Mouse (Mus musculus) stomach, embryonic 14.5 days (tissue): ENCODE measurements around the gene Bcdin3d. TPM values are rescaled to one million over a fixed set of nuclear protein-coding genes. Genes with fewer than 3 reads are reported as not detected.

Source experiments
- ATAC-seq: fragments of 200-750 bp; cut with Nextera tagmentation; 2 replicates; pipeline ENCODE4 v1.8.0; 2017; ENCODE audit warnings: low read depth, moderate TSS enrichment; ENCODE audit not compliant: insufficient number of reproducible peaks, insufficient read depth, low FRiP score
- H3K27ac ChIP-seq: fragments of 300-500 bp; sonication (generic); 2 replicates; pipeline ENCODE4 v1.5.1; 2014; ENCODE audit warnings: mild to moderate bottlenecking, low read length, moderate library complexity, mixed read lengths
- H3K27me3 ChIP-seq: fragments of 300-500 bp; sonication (generic); 2 replicates; pipeline ENCODE4 v1.6.1; 2014; ENCODE audit warnings: low read length, control low read depth, mixed read lengths; ENCODE audit not compliant: control insufficient read depth, insufficient read depth
- H3K36me3 ChIP-seq: fragments of 300-500 bp; sonication (generic); 2 replicates; pipeline ENCODE4 v1.6.1; 2014; ENCODE audit warnings: mild to moderate bottlenecking, control low read depth, low read length, moderate library complexity, mixed read lengths; ENCODE audit not compliant: control insufficient read depth, insufficient read depth
- H3K4me1 ChIP-seq: fragments of 300-500 bp; sonication (generic); 2 replicates; pipeline ENCODE4 v1.6.1; 2014; ENCODE audit warnings: low read length, control low read depth, mixed read lengths; ENCODE audit not compliant: control insufficient read depth, insufficient read depth
- H3K4me2 ChIP-seq: fragments of 300-500 bp; sonication (generic); replicated peaks from 2 replicates; pipeline ENCODE4 v1.6.1; 2014; ENCODE audit warnings: low read depth, low read length, control low read depth
- H3K4me3 ChIP-seq: fragments of 300-500 bp; sonication (generic); 2 replicates; pipeline ENCODE4 v1.5.1; 2014; ENCODE audit warnings: low read depth, low read length, control low read depth
- H3K9ac ChIP-seq: fragments of 300-500 bp; sonication (generic); replicated peaks from 2 replicates; pipeline ENCODE4 v1.6.1; 2014; ENCODE audit warnings: low read depth, mild to moderate bottlenecking, control low read depth, low read length, moderate library complexity, mixed read lengths
- H3K9me3 ChIP-seq: fragments of 300-500 bp; sonication (generic); 2 replicates; pipeline ENCODE4 v1.6.1; 2016; ENCODE audit warnings: low read depth, low read length, control low read depth; ENCODE audit not compliant: control insufficient read depth
- WGBS: fragments of 180-500 bp; shearing (Covaris S2); extraction: QIAGEN DNeasy Blood & Tissue Kit; methylation state at CpG from one replicate; pipeline ENCODE4 v1.1.7; 2014; 5-methylcytosine and 5-hydroxymethylcytosine counted together
- polyA plus RNA-seq: library from polyadenylated mRNA; unstranded; fragments of >200 nt; fragmentation: Nextera tagmentation; extraction: Ambion mirVana; gene quantifications from 2 replicates; pipeline ENCODE4 v1.2.1, GENCODE M21; 2014

The Bcdin3d gene
- 12.9 and 16.7 TPM in 2 replicates for polyA plus RNA-seq

DNA sequence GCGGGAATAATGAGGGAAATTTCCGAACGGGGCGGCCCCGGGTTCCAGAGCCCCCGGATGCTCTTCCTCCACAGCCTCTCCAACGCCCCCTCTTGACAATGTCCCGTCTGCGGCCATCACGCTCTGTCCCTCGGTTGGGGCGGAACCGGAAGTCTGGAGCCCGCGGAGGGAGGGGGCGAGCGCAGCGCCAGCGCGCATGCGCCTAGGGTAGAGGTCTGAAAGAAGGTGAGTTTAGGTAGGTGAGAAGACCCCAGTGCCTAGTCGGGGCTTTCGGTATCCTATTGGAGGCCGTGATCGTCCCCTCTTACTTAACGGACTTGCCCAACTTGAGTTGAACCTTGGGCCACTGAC is at the start of gene Bcdin3d:
Gene Bcdin3d, minus strand, starts transcription at position 155 of the 351 bp plus-strand sequence.
- Histone ChIP-seq H3K4me2 (peak within 1 kb of the TSS; percentile 83), H3K4me1 (peaks cover 5% of the 10 kb centered on the region; the same call in 1 of the 2 replicates), H3K27ac (peak within 1 kb of the TSS; percentile 94), H3K9me3 (no peaks in the 10 kb centered on the region), H3K4me3 (peak within 1 kb of the TSS; percentile 72), H3K9ac (peak within 1 kb of the TSS; percentile 76), H3K36me3 (no peaks in the 10 kb centered on the region), H3K27me3 (no peaks in the 10 kb centered on the region)
- ATAC-seq, result peak; percentile 83
- 1% methylated on average over 26 of the region's 26 CpGs for WGBS

DNA sequence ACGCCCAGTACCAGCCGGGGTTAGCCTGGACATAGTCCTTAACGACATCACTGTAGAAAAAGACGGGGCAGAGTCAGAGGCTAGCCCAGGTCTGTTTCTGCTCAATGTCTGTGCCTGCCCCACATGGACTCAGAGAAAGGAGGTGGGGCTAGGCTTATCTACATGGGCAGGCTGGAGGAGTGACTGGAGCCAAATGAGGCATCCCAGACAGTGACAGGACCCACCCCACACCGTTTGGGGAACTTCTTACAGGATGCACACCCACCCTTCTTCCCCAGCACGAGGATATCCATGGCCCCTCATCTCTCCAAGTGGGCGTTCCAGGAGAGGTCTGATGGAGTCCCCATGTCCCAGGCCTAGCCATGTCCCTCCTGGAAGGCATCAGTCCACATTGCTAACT is 45.8 kb upstream of the Bcdin3d start:
- Histone ChIP-seq H3K9me3 (no peaks in the 10 kb centered on the region), H3K9ac (no peak overlapping the region), H3K4me2 (no peak overlapping the region), H3K36me3 (no peaks in the 10 kb centered on the region), H3K4me3 (no peak overlapping the region), H3K27ac (no peak overlapping the region), H3K27me3 (no peaks in the 10 kb centered on the region), H3K4me1 (no peaks in the 10 kb centered on the region)
- ATAC-seq, result no peak
- WGBS, result 70% methylated on average over 7 of the region's 7 CpGs

DNA sequence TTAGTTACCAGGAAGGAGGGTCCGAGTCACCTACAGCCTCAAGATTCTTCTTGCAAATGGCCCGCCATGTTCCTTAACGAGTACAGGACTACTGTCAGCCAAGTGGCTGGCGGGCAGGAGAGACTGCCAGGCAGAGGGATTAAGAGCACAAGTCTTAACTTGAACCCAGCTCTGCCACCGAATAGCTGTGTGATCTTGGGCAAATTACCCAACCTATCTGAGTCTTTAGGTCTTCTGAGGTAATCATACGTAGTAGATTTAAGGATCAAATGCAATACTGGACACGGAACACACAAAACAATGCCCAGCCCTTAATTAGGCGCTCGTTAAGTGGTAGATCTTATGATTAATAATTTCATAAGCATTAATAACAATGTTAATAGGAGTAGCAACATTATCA is 45.1 kb upstream of the Bcdin3d start:
- Histone ChIP-seq H3K4me3 (no peak overlapping the region), H3K27me3 (no peaks in the 10 kb centered on the region), H3K4me2 (no peak overlapping the region), H3K9ac (no peak overlapping the region), H3K4me1 (no peaks in the 10 kb centered on the region), H3K9me3 (no peaks in the 10 kb centered on the region), H3K27ac (no peak overlapping the region), H3K36me3 (no peaks in the 10 kb centered on the region)
- WGBS, result 94% methylated on average over 9 of the region's 9 CpGs
- no peak for ATAC-seq

DNA sequence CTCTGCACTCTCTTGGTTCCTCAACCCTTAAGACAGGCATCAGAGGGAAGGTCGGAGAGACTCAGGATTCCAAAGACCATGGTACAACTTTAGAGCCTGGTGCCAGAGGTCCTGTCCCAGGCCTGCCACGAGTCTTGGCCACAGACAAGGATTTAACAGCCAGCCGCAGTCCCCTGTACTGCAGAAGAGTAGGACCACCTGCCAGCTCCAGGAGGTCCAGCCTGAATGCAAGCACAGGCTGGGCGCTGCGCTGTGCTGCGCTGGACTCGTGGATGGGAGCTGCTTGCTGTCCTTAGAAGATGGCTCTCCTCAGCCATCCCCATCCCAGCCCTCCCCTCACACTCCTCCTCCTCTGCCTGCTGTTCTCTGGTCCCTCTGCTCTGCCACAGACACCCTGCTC is 43.2 kb upstream of the Bcdin3d start:
- H3K36me3 ChIP-seq, result no peaks in the 10 kb centered on the region
- no peak overlapping the region for H3K4me3 ChIP-seq
- no peak for ATAC-seq
- WGBS, result 66% methylated on average over 7 of the region's 7 CpGs
- H3K4me1 ChIP-seq, result no peaks in the 10 kb centered on the region
- H3K4me2 ChIP-seq, result no peak overlapping the region
- no peaks in the 10 kb centered on the region for H3K27me3 ChIP-seq
- H3K9me3 ChIP-seq, result no peaks in the 10 kb centered on the region
- no peak overlapping the region for H3K9ac ChIP-seq
- H3K27ac ChIP-seq, result no peak overlapping the region

DNA sequence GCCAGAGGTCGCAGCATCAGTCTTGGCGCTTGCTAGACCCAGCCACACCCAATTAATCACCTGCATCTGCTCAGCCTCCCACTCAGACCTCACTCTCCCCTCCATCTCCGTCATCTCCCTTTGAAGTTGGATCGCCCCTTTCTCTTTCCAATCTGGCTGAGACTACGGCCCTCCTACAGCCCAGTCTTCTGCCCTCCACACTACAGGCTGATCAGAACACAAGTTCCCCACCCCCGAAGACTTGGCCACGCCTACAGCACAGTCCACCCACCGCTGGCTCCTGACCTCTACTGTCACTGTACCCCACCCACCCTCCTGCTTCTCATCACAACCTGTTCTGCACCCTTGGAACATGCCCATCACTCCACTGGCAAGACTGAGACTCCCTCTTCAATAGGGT is 42.2 kb upstream of the Bcdin3d start:
- WGBS, result 39% methylated on average over 8 of the region's 8 CpGs
- peak; percentile 61; the same call in 1 of the 2 replicates for ATAC-seq
- no peak overlapping the region for H3K27ac ChIP-seq
- H3K4me1 ChIP-seq, result no peaks in the 10 kb centered on the region
- H3K27me3 ChIP-seq, result no peaks in the 10 kb centered on the region
- H3K9ac ChIP-seq, result no peak overlapping the region
- no peak overlapping the region for H3K4me3 ChIP-seq
- no peaks in the 10 kb centered on the region for H3K9me3 ChIP-seq
- H3K4me2 ChIP-seq, result no peak overlapping the region
- H3K36me3 ChIP-seq, result no peaks in the 10 kb centered on the region

DNA sequence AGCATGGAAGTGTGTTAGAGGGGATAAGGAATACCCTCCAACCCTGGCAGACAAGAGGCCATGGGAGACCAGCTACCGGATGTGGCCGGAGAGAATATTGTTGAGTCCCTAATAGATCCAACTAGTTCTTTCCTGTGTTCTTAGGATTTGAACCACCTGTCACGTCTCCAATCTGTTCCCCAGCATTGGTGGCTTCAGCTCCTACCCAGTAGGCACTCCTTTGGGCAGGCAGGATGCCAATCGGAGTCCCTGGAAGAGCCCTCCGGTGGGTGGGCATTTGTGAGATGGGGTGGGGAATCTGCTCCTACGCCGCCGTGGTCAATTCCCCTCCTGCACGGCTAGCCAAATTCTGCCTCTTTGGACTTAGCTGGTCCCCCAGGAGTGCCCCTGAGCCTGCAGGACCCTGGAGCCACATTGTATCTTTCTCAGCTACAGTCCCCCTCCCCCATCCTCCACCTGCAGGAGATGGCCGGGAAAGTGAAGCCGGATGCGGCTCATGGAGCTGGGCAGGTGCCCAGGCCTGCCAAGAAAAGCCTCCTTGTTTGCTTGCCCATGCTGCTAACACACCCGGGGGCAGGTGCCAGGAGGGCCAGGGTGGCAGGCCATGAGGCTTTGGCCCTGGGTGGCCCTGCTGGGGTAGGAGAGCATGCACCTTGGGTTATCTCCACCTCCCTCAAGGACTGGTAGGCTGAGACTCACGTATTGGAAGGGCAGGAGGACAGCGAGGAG is 37.4 kb upstream of the Bcdin3d start:
- no peaks in the 10 kb centered on the region for H3K9me3 ChIP-seq
- H3K27me3 ChIP-seq, result no peaks in the 10 kb centered on the region
- no peak overlapping the region for H3K9ac ChIP-seq
- no peaks in the 10 kb centered on the region for H3K4me1 ChIP-seq
- no peaks in the 10 kb centered on the region for H3K36me3 ChIP-seq
- no peak overlapping the region for H3K27ac ChIP-seq
- no peak overlapping the region for H3K4me2 ChIP-seq
- WGBS, result 82% methylated on average over 15 of the region's 15 CpGs
- H3K4me3 ChIP-seq, result no peak overlapping the region
- no peak for ATAC-seq

DNA sequence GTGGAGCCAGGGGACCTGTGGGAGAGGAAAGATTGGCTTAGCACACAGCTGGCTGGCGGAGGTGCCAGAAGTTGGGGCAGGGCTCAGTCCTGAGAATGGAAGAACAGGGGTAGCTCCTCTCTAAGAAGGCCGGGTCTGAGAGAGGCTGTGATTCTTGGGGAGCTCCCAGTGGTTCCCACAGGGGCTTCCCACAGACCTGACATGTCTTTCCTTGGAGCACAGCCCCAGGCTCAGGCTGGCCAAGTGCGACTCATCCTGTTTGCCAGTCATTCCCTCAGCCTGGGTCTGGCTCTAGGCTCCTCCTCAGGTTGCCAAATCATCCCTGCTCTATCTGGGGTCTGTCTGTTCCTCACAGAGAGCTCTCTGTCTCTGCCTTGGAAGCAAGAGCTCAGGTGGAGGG is 36.1 kb upstream of the Bcdin3d start:
- WGBS, result 73% methylated on average over 3 of the region's 3 CpGs
- peaks cover 7% of the 10 kb centered on the region for H3K4me1 ChIP-seq
- H3K4me3 ChIP-seq, result no peak overlapping the region
- no peaks in the 10 kb centered on the region for H3K27me3 ChIP-seq
- 0 out of 2 replicates have a peak, but pooled peaks have one; percentile 21 for ATAC-seq
- no peak overlapping the region for H3K4me2 ChIP-seq
- no peak overlapping the region for H3K9ac ChIP-seq
- H3K27ac ChIP-seq, result no peak overlapping the region
- H3K9me3 ChIP-seq, result no peaks in the 10 kb centered on the region
- H3K36me3 ChIP-seq, result no peaks in the 10 kb centered on the region

DNA sequence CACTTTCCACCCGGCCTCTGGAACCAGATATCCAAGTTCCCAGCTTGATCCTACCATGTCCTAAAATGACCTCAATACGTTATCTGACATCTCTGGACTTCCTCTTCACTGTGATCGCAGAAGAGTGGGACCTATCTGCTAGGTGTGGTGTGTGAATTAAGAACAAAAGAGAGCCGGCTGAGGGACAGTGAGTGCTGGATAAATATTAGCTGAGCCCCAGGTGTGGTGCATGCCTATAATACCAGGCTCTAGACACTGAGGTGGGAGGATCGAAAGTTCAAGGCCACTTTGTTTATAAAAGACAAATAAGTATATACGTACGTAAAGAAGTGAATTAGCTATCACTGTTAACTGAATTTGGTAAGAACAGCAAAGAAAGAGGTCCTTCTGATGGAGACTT is 35.3 kb upstream of the Bcdin3d start:
- 49% methylated on average over 7 of the region's 7 CpGs for WGBS
- no peak overlapping the region for H3K27ac ChIP-seq
- no peak overlapping the region for H3K4me2 ChIP-seq
- no peak overlapping the region for H3K4me3 ChIP-seq
- no peak overlapping the region for H3K9ac ChIP-seq
- H3K9me3 ChIP-seq, result no peaks in the 10 kb centered on the region
- H3K27me3 ChIP-seq, result no peaks in the 10 kb centered on the region
- H3K4me1 ChIP-seq, result peaks cover 15% of the 10 kb centered on the region
- no peak for ATAC-seq
- no peaks in the 10 kb centered on the region for H3K36me3 ChIP-seq
